Mouse (Mus musculus) erythroblast, embryonic 14.5 days (primary cell): ENCODE measurements around the gene Serpinb13. TPM values are rescaled to one million over a fixed set of nuclear protein-coding genes. Genes with fewer than 3 reads are reported as not detected.
"Not testable (repeated sequence)": the region's sequence is repeated elsewhere in the genome, so short reads cannot be mapped to it uniquely, and the experiment has no call there.

ENCODE experiments used
- H3K27me3 ChIP-seq: 2 replicates; pipeline ENCODE4 v1.6.1; 2012; ENCODE audit warnings: inconsistent platforms; ENCODE audit not compliant: control insufficient read depth
- H3K36me3 ChIP-seq: 2 replicates; pipeline ENCODE4 v1.6.1; 2012; ENCODE audit warnings: mild to moderate bottlenecking, inconsistent platforms; ENCODE audit not compliant: control insufficient read depth
- H3K4me1 ChIP-seq: 2 replicates; pipeline ENCODE4 v1.6.1; 2012; ENCODE audit warnings: inconsistent platforms; ENCODE audit not compliant: control insufficient read depth
- H3K4me3 ChIP-seq: replicated peaks from 2 replicates; pipeline ENCODE3; 2012; ENCODE audit warnings: moderate library complexity, mild to moderate bottlenecking, inconsistent platforms
- H3K9me3 ChIP-seq: 2 replicates; pipeline ENCODE4 v1.6.1; 2012; ENCODE audit warnings: low read length, inconsistent platforms, mixed read lengths; ENCODE audit not compliant: control insufficient read depth
- GATA1 ChIP-seq: IDR thresholded peaks from 2 replicates; pipeline ENCODE4 v1.6.1; 2012; ENCODE audit warnings: low read length, inconsistent platforms, mixed read lengths
- TAL1 ChIP-seq: IDR thresholded peaks from 3 replicates; pipeline ENCODE4 v1.6.1; 2012; ENCODE audit warnings: low read length, inconsistent platforms, mixed read lengths
- polyA plus RNA-seq: library from polyadenylated mRNA; stranded (reverse); fragments of >175 nt; gene quantifications from 2 replicates; pipeline ENCODE4 v1.2.3, GENCODE M21; 2012

The Serpinb13 gene
- polyA plus RNA-seq, 1 experiment, result 0.04 TPM

- no peak overlapping the region for H3K4me3 ChIP-seq
- H3K4me1 ChIP-seq, result no peaks in the 10 kb centered on the region
- H3K36me3 ChIP-seq, result no peaks in the 10 kb centered on the region
- H3K9me3 ChIP-seq, result no peaks in the 10 kb centered on the region
- no peak for TF ChIP-seq TAL1
- no peak for TF ChIP-seq GATA1
- H3K27me3 ChIP-seq, result no peaks in the 10 kb centered on the region
These were observed 21.0 kb downstream of the Serpinb13 start for GRCm38 (mm10) chr1:107001754-107002153.

GRCm38 (mm10) chr1:107006316-107006715 is 25.5 kb downstream of the Serpinb13 start:
- Histone ChIP-seq H3K9me3 (no peaks in the 10 kb centered on the region), H3K36me3 (no peaks in the 10 kb centered on the region), H3K4me3 (no peak overlapping the region), H3K27me3 (no peaks in the 10 kb centered on the region), H3K4me1 (no peaks in the 10 kb centered on the region)
- TF ChIP-seq TAL1 (no peak), GATA1 (no peak)

- H3K4me1 ChIP-seq, result no peaks in the 10 kb centered on the region
- H3K36me3 ChIP-seq, result no peaks in the 10 kb centered on the region
- H3K27me3 ChIP-seq, result no peaks in the 10 kb centered on the region
- H3K4me3 ChIP-seq, result no peak overlapping the region
- no peaks in the 10 kb centered on the region for H3K9me3 ChIP-seq
- TF ChIP-seq TAL1, result no peak
- TF ChIP-seq GATA1, result no peak
These were observed 33.7 kb downstream of the Serpinb13 start for GRCm38 (mm10) chr1:107014530-107014929.

GRCm38 (mm10) chr1:107015210-107015609 is 34.4 kb downstream of the Serpinb13 start:
- Histone ChIP-seq H3K4me1 (no peaks in the 10 kb centered on the region), H3K36me3 (no peaks in the 10 kb centered on the region), H3K9me3 (no peaks in the 10 kb centered on the region), H3K4me3 (no peak overlapping the region), H3K27me3 (no peaks in the 10 kb centered on the region)
- TF ChIP-seq TAL1 (no peak), GATA1 (no peak)

- Histone ChIP-seq H3K9me3 (no peaks in the 10 kb centered on the region), H3K27me3 (no peaks in the 10 kb centered on the region), H3K4me1 (no peaks in the 10 kb centered on the region), H3K4me3 (no peak overlapping the region), H3K36me3 (no peaks in the 10 kb centered on the region)
- no peak for TF ChIP-seq TAL1
- no peak for TF ChIP-seq GATA1
These were observed 45.1 kb downstream of the Serpinb13 start for GRCm38 (mm10) chr1:107025886-107026285.

GRCm38 (mm10) chr1:107034236-107034635 is 53.5 kb downstream of the Serpinb13 start:
- not testable (repeated sequence) for H3K27me3 ChIP-seq, H3K4me1 ChIP-seq, H3K36me3 ChIP-seq, H3K9me3 ChIP-seq, H3K4me3 ChIP-seq

Other genes starting within 250 kb of the Serpinb13 start
- gene Kdsr, start 221.3 kb upstream of the Serpinb13 start, polyA plus RNA-seq, result 0.02 and 0.13 TPM in 2 replicates
- gene Vps4b, start 184.3 kb upstream of the Serpinb13 start, polyA plus RNA-seq, result 0.37 and 0.44 TPM in 2 replicates
- not detected in 2 replicates for gene Serpinb5, start 119.8 kb upstream of the Serpinb13 start, polyA plus RNA-seq
- 0.04 TPM in 1 of 2 replicates, not detected in the other for gene Serpinb12, start 46.5 kb upstream of the Serpinb13 start, polyA plus RNA-seq
- not detected in 2 replicates for gene Serpinb3a, start 71.3 kb downstream of the Serpinb13 start, polyA plus RNA-seq
- not detected in 2 replicates for gene Serpinb3d, start 102.5 kb downstream of the Serpinb13 start, polyA plus RNA-seq